Mouse (Mus musculus) heart, embryonic 16.5 days (tissue): ENCODE results near the gene Setd1a. TPM values are rescaled to one million over a fixed set of nuclear protein-coding genes. Genes with fewer than 3 reads are reported as not detected.
A peak's percentile ranks its signal among the peaks of the same experiment; 100 is the strongest.

Experiments
- ATAC-seq: fragments of 200-750 bp; cut with Nextera tagmentation; replicated peaks from 2 replicates; pipeline ENCODE4 v1.8.0; 2017; ENCODE audit warnings: moderate number of reproducible peaks; ENCODE audit not compliant: insufficient read depth, low FRiP score; ENCODE audit errors: extremely low read depth
- H3K27ac ChIP-seq: fragments of 300-500 bp; sonication (generic); 2 replicates; pipeline ENCODE4 v1.5.1; 2014; ENCODE audit warnings: mild to moderate bottlenecking, low read length, control low read depth, moderate library complexity
- H3K27me3 ChIP-seq: fragments of 300-500 bp; sonication (generic); 2 replicates; pipeline ENCODE4 v1.6.1; 2014; ENCODE audit warnings: low read length, mixed read lengths; ENCODE audit not compliant: control insufficient read depth, insufficient read depth
- H3K36me3 ChIP-seq: fragments of 300-500 bp; sonication (generic); 2 replicates; pipeline ENCODE4 v1.6.1; 2014; ENCODE audit not compliant: control insufficient read depth, insufficient read depth
- H3K4me1 ChIP-seq: fragments of 300-500 bp; sonication (generic); 2 replicates; pipeline ENCODE4 v1.6.1; 2014; ENCODE audit warnings: low read length, mixed read lengths; ENCODE audit not compliant: control insufficient read depth, insufficient read depth
- H3K4me2 ChIP-seq: fragments of 300-500 bp; sonication (generic); 2 replicates; pipeline ENCODE4 v1.6.1; 2014; ENCODE audit warnings: low read depth, mild to moderate bottlenecking, control low read depth, low read length
- H3K4me3 ChIP-seq: fragments of 300-500 bp; sonication (generic); 2 replicates; pipeline ENCODE4 v1.5.1; 2014; ENCODE audit warnings: mild to moderate bottlenecking, control low read depth, low read length
- H3K9ac ChIP-seq: fragments of 300-500 bp; sonication (generic); 2 replicates; pipeline ENCODE4 v1.6.1; 2014; ENCODE audit warnings: low read length, control low read depth
- H3K9me3 ChIP-seq: fragments of 300-500 bp; sonication (generic); replicated peaks from 2 replicates; pipeline ENCODE4 v1.6.1; 2016; ENCODE audit warnings: low read length; ENCODE audit not compliant: control insufficient read depth
- WGBS: fragments of 180-500 bp; shearing (Covaris S2); extraction: QIAGEN DNeasy Blood & Tissue Kit; methylation state at CpG from one replicate; pipeline ENCODE4 v1.1.7; 2014; 5-methylcytosine and 5-hydroxymethylcytosine counted together
- polyA plus RNA-seq: library from polyadenylated mRNA; unstranded; fragments of >200 nt; fragmentation: Nextera tagmentation; extraction: Ambion mirVana; gene quantifications from 2 replicates; pipeline ENCODE4 v1.2.1, GENCODE M21; 2015

The Setd1a gene
- polyA plus RNA-seq, 1 experiment from 2014 or later: 10.3 TPM

DNA sequence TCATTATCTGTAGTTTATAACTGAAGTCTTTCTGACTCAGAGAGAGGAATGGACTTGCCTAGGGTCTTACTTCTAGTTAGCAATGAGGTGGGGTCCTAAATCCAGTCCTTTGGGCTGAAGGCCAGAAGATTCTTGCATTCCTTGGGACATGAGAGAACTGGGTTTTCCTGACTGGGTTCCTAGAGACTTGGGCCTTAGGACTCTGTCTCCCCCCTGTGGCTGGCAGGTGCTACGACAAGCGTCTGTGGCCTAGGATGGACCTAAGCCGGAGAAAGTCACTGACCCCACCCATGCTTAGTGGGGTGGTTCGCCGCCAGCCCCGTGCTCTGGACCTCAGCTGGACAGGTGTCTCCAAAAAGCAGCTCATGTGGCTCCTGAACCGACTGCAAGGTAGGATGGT lies 15.4 kb upstream of the Setd1a start:
- no peak overlapping the region for H3K9ac ChIP-seq
- peaks cover 12% of the 10 kb centered on the region for H3K4me1 ChIP-seq
- H3K27ac ChIP-seq: no peak overlapping the region
- ATAC-seq: 0 out of 2 replicates have a peak, but pooled peaks have one; percentile 35
- no peak overlapping the region for H3K4me2 ChIP-seq
- H3K9me3 ChIP-seq: no peaks in the 10 kb centered on the region
- no peaks in the 10 kb centered on the region for H3K27me3 ChIP-seq
- WGBS: 23% methylated on average over 7 of the region's 7 CpGs
- H3K4me3 ChIP-seq: no peak overlapping the region
- H3K36me3 ChIP-seq: peaks cover 12% of the 10 kb centered on the region; the same call in 1 of the 2 replicates

GRCm38 (mm10) chr7:127763642-127764041 lies 12.8 kb upstream of the Setd1a start:
- no peak overlapping the region for H3K9ac ChIP-seq
- no peaks in the 10 kb centered on the region for H3K27me3 ChIP-seq
- H3K4me3 ChIP-seq: no peak overlapping the region
- 83% methylated on average over 4 of the region's 4 CpGs for WGBS
- peaks cover 12% of the 10 kb centered on the region for H3K4me1 ChIP-seq
- H3K9me3 ChIP-seq: no peaks in the 10 kb centered on the region
- peaks cover 19% of the 10 kb centered on the region for H3K36me3 ChIP-seq
- H3K27ac ChIP-seq: no peak overlapping the region
- no peak overlapping the region for H3K4me2 ChIP-seq
- no peak for ATAC-seq

DNA sequence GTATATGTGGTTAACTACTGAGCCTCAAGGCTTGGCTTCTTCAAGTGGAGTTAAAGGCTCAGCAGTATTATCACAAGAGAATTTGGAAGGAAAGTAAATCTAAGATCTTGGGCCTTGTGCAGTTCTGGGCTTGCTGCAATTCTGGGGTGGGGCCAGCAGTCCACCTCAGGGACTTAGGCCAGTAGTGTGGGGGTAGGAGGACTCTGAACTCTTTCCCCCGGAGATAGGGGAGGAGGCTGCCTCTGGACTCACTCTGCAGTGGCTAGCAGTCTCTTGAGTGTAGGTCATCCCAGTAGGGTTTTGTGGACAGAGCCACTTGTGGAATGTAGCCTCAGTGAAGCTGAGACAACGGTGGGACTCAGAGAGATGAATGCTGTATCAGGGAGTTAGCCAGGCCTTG lies 10.7 kb upstream of the Setd1a start:
- 70% methylated on average over 2 of the region's 2 CpGs for WGBS
- Histone ChIP-seq H3K27me3 (no peaks in the 10 kb centered on the region), H3K9me3 (no peaks in the 10 kb centered on the region), H3K36me3 (peaks cover 19% of the 10 kb centered on the region), H3K9ac (no peak overlapping the region), H3K4me1 (peaks cover 8% of the 10 kb centered on the region; the same call in 1 of the 2 replicates), H3K4me3 (no peak overlapping the region), H3K4me2 (no peak overlapping the region), H3K27ac (no peak overlapping the region)
- ATAC-seq: no peak

DNA sequence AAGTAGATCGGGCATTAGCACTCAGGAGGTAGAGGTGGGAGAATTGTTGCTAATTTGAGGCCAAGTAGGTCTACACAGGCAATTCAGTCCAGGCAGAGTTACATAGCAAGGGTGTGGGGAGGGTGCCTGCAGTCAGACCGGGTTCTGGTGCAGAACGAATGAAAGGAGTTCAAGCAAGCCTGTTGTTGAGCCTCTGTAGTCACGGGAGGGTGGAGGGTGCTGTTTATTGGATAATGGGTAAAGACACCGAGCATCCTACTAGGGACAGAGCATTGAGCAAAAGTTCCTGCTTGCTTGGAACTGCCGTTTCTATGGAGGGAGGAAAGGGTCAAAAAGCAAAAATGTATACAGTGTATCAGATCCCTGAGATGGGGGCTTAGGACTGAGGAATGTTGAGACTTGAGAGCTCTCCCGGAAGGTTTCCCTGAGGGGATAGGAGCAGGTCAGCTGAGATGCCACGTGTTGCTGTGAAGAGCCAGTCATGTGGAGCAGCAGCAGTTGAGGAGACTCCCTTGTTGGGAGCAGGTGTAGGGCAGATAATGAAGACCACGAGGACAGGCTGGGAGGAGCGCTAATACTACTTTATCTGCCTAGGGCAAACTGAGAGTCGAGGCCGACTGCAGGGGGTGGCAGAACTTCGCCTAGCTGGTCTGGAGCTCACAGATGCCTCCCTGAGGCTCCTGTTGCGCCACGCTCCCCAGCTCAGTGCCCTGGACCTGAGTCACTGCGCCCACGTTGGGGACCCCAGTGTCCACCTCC lies 9.4 kb upstream of the Setd1a start:
- Histone ChIP-seq H3K4me2 (no peak overlapping the region), H3K4me3 (no peak overlapping the region), H3K27me3 (no peaks in the 10 kb centered on the region), H3K9ac (no peak overlapping the region), H3K36me3 (peaks cover 19% of the 10 kb centered on the region), H3K4me1 (peaks cover 6% of the 10 kb centered on the region; the same call in 1 of the 2 replicates), H3K27ac (no peak overlapping the region), H3K9me3 (no peaks in the 10 kb centered on the region)
- ATAC-seq: no peak
- WGBS: 70% methylated on average over 17 of the region's 17 CpGs

DNA sequence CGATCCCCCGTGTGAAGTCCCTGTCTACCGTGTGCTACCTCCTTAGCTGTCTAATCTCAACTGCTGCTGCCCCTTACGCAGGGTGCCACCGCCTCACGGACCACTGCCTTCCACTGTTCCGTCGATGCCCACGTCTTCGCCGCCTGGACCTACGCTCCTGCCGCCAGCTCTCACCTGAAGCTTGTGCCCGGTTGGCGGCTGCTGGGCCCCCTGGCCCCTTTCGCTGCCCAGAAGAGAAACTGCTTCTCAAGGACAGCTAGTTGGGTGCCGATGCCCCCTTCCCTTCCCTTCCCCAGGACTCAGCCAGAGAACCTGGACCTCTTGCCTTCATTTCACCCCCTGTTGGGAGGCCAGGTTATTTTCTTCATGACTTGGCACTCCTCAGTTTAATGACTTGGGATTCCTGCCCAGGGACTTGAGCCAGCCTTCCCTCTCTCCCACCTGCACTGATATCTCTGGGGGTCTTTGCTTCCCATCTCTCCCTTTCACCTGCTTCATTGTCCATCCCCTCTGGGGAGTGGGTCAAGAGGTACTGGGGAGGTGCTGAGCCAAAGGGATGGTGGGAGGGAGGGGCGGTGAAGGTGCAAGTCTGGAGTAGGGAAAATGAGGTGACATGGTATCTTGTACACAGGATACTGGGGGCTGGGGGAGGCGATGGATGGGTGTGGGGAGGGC lies 8.7 kb upstream of the Setd1a start:
- Histone ChIP-seq H3K27ac (no peak overlapping the region), H3K36me3 (peaks cover 17% of the 10 kb centered on the region), H3K4me2 (no peak overlapping the region), H3K9ac (no peak overlapping the region), H3K9me3 (no peaks in the 10 kb centered on the region), H3K4me3 (no peak overlapping the region), H3K4me1 (peaks cover 6% of the 10 kb centered on the region; the same call in 1 of the 2 replicates), H3K27me3 (no peaks in the 10 kb centered on the region)
- 92% methylated on average over 19 of the region's 19 CpGs for WGBS
- no peak for ATAC-seq

- Histone ChIP-seq H3K4me2 (0 out of 2 replicates have a peak overlapping the region, but pooled peaks have one; percentile 6), H3K27me3 (no peaks in the 10 kb centered on the region), H3K4me3 (no peak overlapping the region), H3K4me1 (peaks cover 6% of the 10 kb centered on the region; the same call in 1 of the 2 replicates), H3K9ac (no peak overlapping the region), H3K27ac (peak overlapping the region; percentile 52; the same call in 1 of the 2 replicates), H3K9me3 (no peaks in the 10 kb centered on the region), H3K36me3 (peaks cover 14% of the 10 kb centered on the region)
- WGBS: 52% methylated on average over 13 of the region's 13 CpGs
- no peak for ATAC-seq
These were observed 8.0 kb upstream of the Setd1a start for GRCm38 (mm10) chr7:127768346-127768996.

DNA sequence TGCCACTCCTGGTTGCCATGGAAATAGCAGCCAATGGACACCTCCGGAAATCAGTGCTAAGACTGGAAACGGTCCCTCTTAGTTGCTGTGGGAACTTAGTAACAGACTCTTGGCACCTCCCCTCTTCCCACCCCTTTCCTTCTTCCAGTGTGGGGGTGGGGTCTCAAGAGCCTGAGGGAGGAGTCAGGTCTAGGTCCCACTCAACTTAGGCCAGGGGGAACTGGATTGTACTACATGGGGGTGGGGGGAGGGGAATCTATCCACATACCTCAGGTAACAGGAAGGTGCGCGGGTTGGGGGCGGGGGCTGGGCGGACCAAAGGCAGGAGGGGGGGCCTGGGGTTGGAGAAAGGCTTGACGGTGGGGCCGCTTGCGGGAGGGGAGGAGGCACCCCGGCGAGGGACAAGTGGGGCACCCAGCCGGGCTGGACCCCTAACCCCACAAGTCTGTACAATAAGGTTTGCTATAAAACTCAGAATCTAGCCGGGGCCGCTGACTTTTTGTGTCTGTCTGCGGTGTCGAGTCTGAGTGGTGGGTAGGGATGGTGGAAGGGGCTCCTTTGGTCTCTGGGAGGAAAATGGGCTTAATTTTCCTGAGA lies 7.4 kb upstream of the Setd1a start:
- ATAC-seq: peak; percentile 86
- peaks cover 12% of the 10 kb centered on the region for H3K36me3 ChIP-seq
- peak overlapping the region; percentile 84 for H3K27ac ChIP-seq
- peaks cover 6% of the 10 kb centered on the region; the same call in 1 of the 2 replicates for H3K4me1 ChIP-seq
- H3K9me3 ChIP-seq: no peaks in the 10 kb centered on the region
- H3K9ac ChIP-seq: peak overlapping the region; percentile 85
- peak overlapping the region; percentile 69 for H3K4me3 ChIP-seq
- no peaks in the 10 kb centered on the region for H3K27me3 ChIP-seq
- WGBS: 2% methylated on average over 16 of the region's 16 CpGs
- H3K4me2 ChIP-seq: peak overlapping the region; percentile 85

GRCm38 (mm10) chr7:127769651-127770038 lies 6.8 kb upstream of the Setd1a start, which contains the start of gene Orai3:
Gene Orai3, plus strand, starts transcription at chr7:127769815.
- ATAC-seq: peak; percentile 74
- Histone ChIP-seq H3K9ac (peak within 1 kb of the TSS; percentile 85), H3K4me1 (peaks cover 6% of the 10 kb centered on the region; the same call in 1 of the 2 replicates), H3K4me2 (peak within 1 kb of the TSS; percentile 85), H3K27ac (peak within 1 kb of the TSS; percentile 84), H3K27me3 (no peaks in the 10 kb centered on the region), H3K9me3 (no peaks in the 10 kb centered on the region), H3K4me3 (peak within 1 kb of the TSS; percentile 69), H3K36me3 (peaks cover 12% of the 10 kb centered on the region)
- under 1% methylated on average over 24 of the region's 24 CpGs for WGBS
